Comparison of ENCODE assay signal across 9 mouse cellular contexts in the genomic region with DNA sequence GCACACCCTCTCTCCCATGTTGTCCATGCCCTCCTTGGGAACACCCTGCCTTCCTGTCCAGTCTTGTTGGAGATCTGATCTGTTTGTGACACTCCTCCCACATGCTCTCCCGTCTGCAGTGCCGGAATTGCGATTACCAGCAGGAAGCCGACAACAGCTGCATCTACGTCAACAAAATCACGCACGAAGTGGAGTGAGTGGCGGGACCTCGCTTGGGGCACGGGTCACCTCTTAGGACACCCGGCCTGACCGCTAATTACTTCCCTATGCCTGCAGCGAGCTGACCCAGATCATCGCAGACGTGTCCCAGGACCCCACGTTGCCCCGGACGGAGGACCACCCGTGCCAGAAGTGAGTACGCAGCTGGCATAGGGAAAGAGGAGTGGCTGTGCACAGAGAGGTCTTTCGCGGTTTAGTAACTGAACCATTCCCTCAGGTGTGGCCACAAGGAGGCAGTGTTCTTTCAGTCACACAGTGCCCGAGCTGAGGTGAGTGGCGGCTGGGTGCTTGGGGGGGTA. TPM values are rescaled to one million over a fixed set of nuclear protein-coding genes. Genes with fewer than 3 reads are reported as not detected.
DNase-seq lines count a peak whose midpoint lies in the region; ATAC-seq and TF ChIP-seq lines count a peak whose summit lies in the region.
"Had no signal": no experiment of that assay in that cellular context is flagged by ENCODE, and none has a peak within 500 bp of the region (broad histone marks: within the 10 kb centered on the region; RNA-seq: fewer than 3 reads in every experiment).

No protein-coding gene starts in this region.

- intact Hi-C loops in heart, adult 2 months (cut with DNase I) = no loop called here

- peak overlapping the region; percentile 70 for H3K9ac ChIP-seq in heart, adult 2 months (ENCODE audit: low read depth, low read length)
- peak overlapping the region; percentile 78 for H3K9ac ChIP-seq in liver, embryonic 16.5 days (ENCODE audit: low read depth, low read length)

- H3K27ac ChIP-seq in heart, adult 2 months = peak overlapping the region; percentile 90
- peak overlapping the region; percentile 94 for H3K27ac ChIP-seq in liver, embryonic 16.5 days (ENCODE audit: low read length)
- H3K27ac ChIP-seq in thymus, adult 2 months (ENCODE audit: control insufficient read depth, insufficient read depth, low read length) = 0 out of 2 replicates have a peak overlapping the region, but pooled peaks have one; percentile 2

- TF ChIP-seq POLR2A in heart, adult 2 months (IDR thresholded peaks at IDR 0.05; ENCODE audit: insufficient read depth, low read depth, low read length) = no peak
- TF ChIP-seq POLR2A in thymus, adult 2 months (IDR thresholded peaks at IDR 0.05; ENCODE audit: control insufficient read depth, extremely low read depth, insufficient read depth, low read length, poor library complexity) = no peak

- peak; percentile 53 for TF ChIP-seq CTCF in heart, adult 2 months (IDR thresholded peaks at IDR 0.05)
- no peak for TF ChIP-seq CTCF in thymus, adult 2 months (IDR thresholded peaks at IDR 0.05; ENCODE audit: borderline replicate concordance, control insufficient read depth, extremely low read depth, insufficient read depth, low read length, poor library complexity)

- peak; percentile 78 for DNase-seq in 416B (ENCODE audit: low read depth)
- peak; percentile 89 for DNase-seq in ZHBTc4 (ENCODE audit: low read depth, low spot score)
- DNase-seq in embryo, embryonic 10 days (ENCODE audit: low spot score) = peak; percentile 83
- DNase-seq in heart, adult 2 months = peak; percentile 41 to 45
- DNase-seq in kidney, adult 9 months = peak; percentile 81
- DNase-seq in neural tube, embryonic 10.5 days (ENCODE audit: extremely low spot score, low spot score) = peak; percentile 57
- DNase-seq in thymus, adult 2 months = peak; percentile 55

- no peaks in the 10 kb centered on the region for H3K27me3 ChIP-seq in heart, adult 2 months (ENCODE audit: control insufficient read depth, insufficient read depth, low read length)
- no peaks in the 10 kb centered on the region for H3K27me3 ChIP-seq in liver, embryonic 16.5 days (ENCODE audit: control insufficient read depth, insufficient read depth, low read depth, low read length)
- H3K27me3 ChIP-seq in thymus, adult 2 months (ENCODE audit: control insufficient read depth, insufficient read depth, low read length) = no peaks in the 10 kb centered on the region

- no peaks in the 10 kb centered on the region for H3K4me1 ChIP-seq in heart, adult 2 months (ENCODE audit: control insufficient read depth, insufficient read depth, low read length)
- H3K4me1 ChIP-seq in liver, embryonic 16.5 days (ENCODE audit: control insufficient read depth, low read depth, low read length) = peaks cover 16% of the 10 kb centered on the region
- peaks cover 11% of the 10 kb centered on the region for H3K4me1 ChIP-seq in thymus, adult 2 months (replicated peaks; ENCODE audit: control insufficient read depth, insufficient read depth, low read length)

- no peaks in the 10 kb centered on the region for H3K79me2 ChIP-seq in heart, adult 2 months (replicated peaks; ENCODE audit: control insufficient read depth, insufficient read depth, low read length)

- peak overlapping the region; percentile 84 for H3K4me2 ChIP-seq in liver, embryonic 16.5 days (ENCODE audit: low read depth, low read length)

- H3K9me3 ChIP-seq in liver, embryonic 16.5 days (replicated peaks; ENCODE audit: control insufficient read depth, low read length) = no peaks in the 10 kb centered on the region

- no peak; the same call in 1 of the 2 replicates for ATAC-seq in liver, embryonic 16.5 days (ENCODE audit: low read depth)

- 3% methylated on average over 24 of the region's 24 CpGs for WGBS in heart, adult 2 months
- 5% methylated on average over 24 of the region's 24 CpGs for WGBS in liver, embryonic 16.5 days (ENCODE audit: insufficient replicate concordance)
- 11% methylated on average over 24 of the region's 24 CpGs for WGBS in thymus, adult 2 months

- no peaks in the 10 kb centered on the region for H3K36me3 ChIP-seq in heart, adult 2 months (ENCODE audit: control insufficient read depth, insufficient read depth, low read length)
- no peaks in the 10 kb centered on the region for H3K36me3 ChIP-seq in liver, embryonic 16.5 days (ENCODE audit: control insufficient read depth, insufficient read depth)
- no peaks in the 10 kb centered on the region for H3K36me3 ChIP-seq in thymus, adult 2 months (ENCODE audit: control insufficient read depth, insufficient read depth, low read length)

- TF ChIP-seq EP300 in heart, adult 2 months (IDR thresholded peaks at IDR 0.05; ENCODE audit: insufficient read depth, low read depth, low read length) = no peak

- H3K4me3 ChIP-seq in heart, adult 2 months = peak overlapping the region; percentile 82
- peak overlapping the region; percentile 83 for H3K4me3 ChIP-seq in liver, embryonic 16.5 days (ENCODE audit: low read depth, low read length)
- H3K4me3 ChIP-seq in thymus, adult 2 months (ENCODE audit: control insufficient read depth, insufficient read depth, low read length) = peak overlapping the region; percentile 64

RNA-seq across cellular contexts. Expression of gene Tbcb, which starts 0.6 kb away (rescaled TPM):
- 10 to 100 TPM; 52.7 to 56.7 TPM for total RNA-seq in heart, adult 2 months (2021)
- 36.6 and 49.5 TPM in 2 replicates for polyA plus RNA-seq in heart, adult 2 months (2012; rRNA removed)
- polyA plus RNA-seq in liver, embryonic 16.5 days (2015; fragmentation: Nextera tagmentation; extraction: Ambion mirVana) = 34.4 and 37.8 TPM in 2 replicates
- 42.4 and 47.1 TPM in 2 replicates for polyA plus RNA-seq in thymus, adult 2 months (2012; rRNA removed)

RNA-seq across cellular contexts. Expression of gene Polr2i, which starts 0.9 kb away (rescaled TPM):
- total RNA-seq in heart, adult 2 months (2021) = 10 to 100 TPM; 52.6 to 58.6 TPM
- polyA plus RNA-seq in heart, adult 2 months (2012; rRNA removed) = 95.1 and 106 TPM in 2 replicates
- 36.5 and 39.4 TPM in 2 replicates for polyA plus RNA-seq in liver, embryonic 16.5 days (2015; fragmentation: Nextera tagmentation; extraction: Ambion mirVana)
- polyA plus RNA-seq in thymus, adult 2 months (2012; rRNA removed) = 131 and 157 TPM in 2 replicates

RNA-seq across cellular contexts. Expression of gene Ovol3, which starts 2.8 kb away (rescaled TPM):
- not detected for total RNA-seq in heart, adult 2 months (2021)
- polyA plus RNA-seq in heart, adult 2 months (2012; rRNA removed) = not detected in 2 replicates
- not detected in 2 replicates for polyA plus RNA-seq in liver, embryonic 16.5 days (2015; fragmentation: Nextera tagmentation; extraction: Ambion mirVana)
- 0.66 and 1.4 TPM in 2 replicates for polyA plus RNA-seq in thymus, adult 2 months (2012; rRNA removed)
- polyA plus RNA-seq: gonadal fat pad, adult 2 months had no signal

RNA-seq across cellular contexts. Expression of gene Capns1, which starts 34.1 kb away (rescaled TPM):
- 100 to 1,000 TPM; 274 to 315 TPM for total RNA-seq in heart, adult 2 months (2021)
- polyA plus RNA-seq in heart, adult 2 months (2012; rRNA removed) = 826 and 1,000 TPM in 2 replicates
- 29.6 and 30.7 TPM in 2 replicates for polyA plus RNA-seq in liver, embryonic 16.5 days (2015; fragmentation: Nextera tagmentation; extraction: Ambion mirVana)
- polyA plus RNA-seq in thymus, adult 2 months (2012; rRNA removed) = 565 and 739 TPM in 2 replicates

RNA-seq across cellular contexts. Expression of gene Thap8, which starts 47.2 kb away (rescaled TPM):
- total RNA-seq in heart, adult 2 months (2021) = not detected
- 0.10 TPM in 1 of 2 replicates, not detected in the other for polyA plus RNA-seq in heart, adult 2 months (2012; rRNA removed)
- 0.11 and 0.19 TPM in 2 replicates for polyA plus RNA-seq in liver, embryonic 16.5 days (2015; fragmentation: Nextera tagmentation; extraction: Ambion mirVana)
- 0.17 and 0.26 TPM in 2 replicates for polyA plus RNA-seq in thymus, adult 2 months (2012; rRNA removed)

Comparison
In these comparisons a context has a peak if more than half of its experiments do, and no peak if none do; other contexts are left out.
1. H3K27ac ChIP-seq: peak in every context shown above with its lines; median percentile 94 in liver, embryonic 16.5 days; 90 in heart, adult 2 months; 2 in thymus, adult 2 months.